Mouse (Mus musculus) erythroblast, embryonic 14.5 days (primary cell): ENCODE measurements at regions not wholly inside any gene's neighbourhood (a gene's known extent, or its start where the extent isn't known, plus 50 kb on each side); places are given as distances from the start of the nearest gene placed in this dataset.
"Not testable (repeated sequence)": the region's sequence is repeated elsewhere in the genome, so short reads cannot be mapped to it uniquely, and the experiment has no call there.

Source experiments
- H3K27me3 ChIP-seq: 2 replicates; pipeline ENCODE4 v1.6.1; 2012; ENCODE audit warnings: inconsistent platforms; ENCODE audit not compliant: control insufficient read depth
- H3K36me3 ChIP-seq: 2 replicates; pipeline ENCODE4 v1.6.1; 2012; ENCODE audit warnings: mild to moderate bottlenecking, inconsistent platforms; ENCODE audit not compliant: control insufficient read depth
- H3K4me1 ChIP-seq: 2 replicates; pipeline ENCODE4 v1.6.1; 2012; ENCODE audit warnings: inconsistent platforms; ENCODE audit not compliant: control insufficient read depth
- H3K4me3 ChIP-seq: replicated peaks from 2 replicates; pipeline ENCODE3; 2012; ENCODE audit warnings: moderate library complexity, mild to moderate bottlenecking, inconsistent platforms
- H3K9me3 ChIP-seq: 2 replicates; pipeline ENCODE4 v1.6.1; 2012; ENCODE audit warnings: low read length, inconsistent platforms, mixed read lengths; ENCODE audit not compliant: control insufficient read depth

DNA sequence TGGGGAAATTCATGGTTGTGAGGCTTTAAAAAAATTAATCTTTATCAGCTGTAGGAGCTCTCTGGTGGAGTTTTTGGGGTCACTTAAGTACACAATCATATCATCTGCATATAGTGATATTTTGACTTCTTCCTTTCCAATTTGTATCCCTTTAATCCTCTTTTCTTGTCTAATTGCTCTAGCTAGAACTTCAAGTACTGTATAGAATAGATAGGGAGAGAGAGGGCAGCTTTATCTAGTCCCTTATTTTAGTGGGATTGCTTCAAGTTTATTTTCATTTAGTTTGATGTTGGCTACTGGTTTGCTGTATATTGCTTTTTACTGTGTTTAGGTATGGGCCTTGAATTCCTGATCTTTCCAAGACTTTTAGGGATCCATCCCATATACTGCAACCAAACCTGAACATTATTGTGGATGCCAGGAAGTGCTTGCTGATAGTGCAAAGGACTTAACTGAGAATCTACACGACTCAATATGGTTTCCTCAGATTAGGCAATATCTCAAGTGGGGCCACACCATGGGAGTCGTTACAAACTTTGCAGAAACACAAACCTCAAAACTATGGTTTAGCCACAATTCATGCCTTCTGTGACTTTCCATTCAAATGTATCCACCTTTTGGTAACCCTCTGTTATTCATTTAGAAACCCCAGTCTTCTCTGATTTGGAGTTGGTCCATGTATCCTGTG is 585.6 kb upstream of the Olfr1507 start:
- not testable (repeated sequence) for H3K36me3 ChIP-seq, H3K4me3 ChIP-seq, H3K9me3 ChIP-seq, H3K27me3 ChIP-seq
- H3K4me1 ChIP-seq = peaks cover 12% of the 10 kb centered on the region

DNA sequence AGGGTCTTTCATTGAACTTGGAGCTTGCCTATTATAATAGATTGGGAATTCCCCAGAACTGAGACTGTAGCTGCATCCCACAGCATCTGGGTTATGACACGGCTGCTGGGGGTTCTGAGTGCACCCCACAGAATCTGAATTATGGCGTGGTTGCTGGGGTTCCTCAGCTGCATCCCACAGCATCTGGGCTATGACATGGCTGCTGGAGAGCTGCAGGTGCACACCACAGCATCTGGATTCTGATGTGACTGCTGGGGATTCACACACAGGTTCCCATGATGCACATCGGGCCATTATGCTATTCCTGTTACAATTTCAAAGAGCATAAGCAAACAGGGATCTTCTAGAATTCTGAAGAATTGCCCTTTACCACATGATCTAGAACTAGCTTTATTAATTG is 585.0 kb upstream of the Olfr1507 start:
- not testable (repeated sequence) for H3K27me3 ChIP-seq, H3K4me3 ChIP-seq, H3K36me3 ChIP-seq

DNA sequence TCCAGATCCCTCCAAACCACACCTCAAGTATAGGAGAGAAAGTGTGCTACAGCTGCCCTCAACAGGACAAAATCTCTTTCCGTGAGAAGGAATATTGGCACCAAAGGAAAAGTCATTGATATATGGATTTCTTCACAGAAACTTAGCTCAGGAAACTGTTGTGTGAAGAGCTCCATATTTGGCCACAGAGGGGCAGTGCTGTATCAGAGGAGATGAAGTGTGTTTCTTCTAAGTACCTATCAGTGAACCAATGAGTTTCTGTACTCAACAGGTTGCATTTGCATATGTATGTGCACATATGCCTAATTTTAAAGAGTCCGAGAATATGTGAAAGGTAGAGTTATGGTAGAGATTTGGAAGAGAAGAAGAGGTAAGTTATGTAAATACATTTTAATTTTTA is 580.4 kb upstream of the Olfr1507 start:
- not testable (repeated sequence) for H3K36me3 ChIP-seq, H3K9me3 ChIP-seq, H3K27me3 ChIP-seq, H3K4me3 ChIP-seq
- peaks cover 11% of the 10 kb centered on the region for H3K4me1 ChIP-seq

More for the DNA sequence above, 585.0 kb upstream of the Olfr1507 start:
- H3K9me3 ChIP-seq = not testable (repeated sequence)
- peaks cover 12% of the 10 kb centered on the region for H3K4me1 ChIP-seq

DNA sequence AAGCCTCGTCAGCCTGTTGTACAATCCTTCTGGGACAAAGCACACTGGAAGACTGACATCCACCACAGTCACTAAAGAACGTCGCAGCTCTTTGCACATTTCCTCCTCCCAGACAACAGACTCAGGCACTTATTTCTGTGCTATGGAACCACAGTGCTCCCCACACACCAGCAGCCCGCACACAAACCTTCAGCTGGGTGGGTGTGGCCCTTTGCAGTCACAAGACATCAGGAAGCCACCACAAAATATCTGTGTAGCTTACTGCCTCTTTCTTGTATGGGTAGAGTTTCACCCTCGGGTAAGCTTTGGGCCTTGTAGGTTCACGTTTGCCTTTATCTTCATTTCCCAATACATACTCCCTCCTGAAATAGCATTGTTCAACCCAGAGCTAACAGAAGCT is 577.6 kb upstream of the Olfr1507 start:
- not testable (repeated sequence) for H3K4me1 ChIP-seq, H3K4me3 ChIP-seq, H3K9me3 ChIP-seq, H3K36me3 ChIP-seq, H3K27me3 ChIP-seq

DNA sequence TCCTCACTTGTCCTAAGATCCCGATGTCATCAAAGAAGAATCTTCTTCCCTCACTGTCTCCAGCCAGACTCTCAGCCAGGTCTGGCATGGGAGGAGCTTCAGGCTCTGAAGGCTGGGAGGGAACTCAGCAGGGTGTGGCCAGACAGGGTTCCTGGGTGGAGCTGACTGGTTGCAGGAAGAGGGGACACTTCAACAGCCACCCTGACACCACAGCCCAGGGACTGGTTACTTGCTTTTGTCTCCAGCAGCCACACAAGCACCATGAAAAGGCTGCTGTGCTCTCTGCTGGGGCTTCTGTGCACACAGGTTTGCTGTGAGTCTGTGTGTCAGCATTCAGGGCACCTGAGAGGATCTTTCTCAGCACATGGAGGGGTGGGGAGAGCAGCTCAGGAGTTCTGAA is 577.0 kb upstream of the Olfr1507 start:
- not testable (repeated sequence) for H3K4me1 ChIP-seq, H3K36me3 ChIP-seq, H3K9me3 ChIP-seq, H3K27me3 ChIP-seq, H3K4me3 ChIP-seq

DNA sequence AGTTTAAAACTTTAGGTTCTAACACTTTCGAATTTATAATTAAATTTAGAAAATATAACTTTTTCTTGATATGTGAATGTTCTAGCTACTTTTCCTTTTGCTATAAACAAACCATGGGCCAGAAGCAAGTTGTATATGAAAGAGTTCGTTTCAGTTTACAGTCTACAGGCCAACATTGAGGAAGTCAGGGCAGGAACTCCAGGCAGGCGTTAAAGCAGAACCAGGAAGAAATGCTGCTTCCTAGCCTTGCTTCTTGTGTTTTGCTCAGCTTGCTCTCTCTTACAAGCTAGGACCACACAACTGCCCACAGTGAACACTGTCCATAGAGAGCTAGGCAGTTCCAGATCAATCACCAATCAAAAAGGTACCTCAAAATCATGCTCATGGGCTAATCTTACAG is 558.9 kb upstream of the Olfr1507 start:
- not testable (repeated sequence) for H3K9me3 ChIP-seq, H3K4me3 ChIP-seq, H3K4me1 ChIP-seq, H3K27me3 ChIP-seq, H3K36me3 ChIP-seq

DNA sequence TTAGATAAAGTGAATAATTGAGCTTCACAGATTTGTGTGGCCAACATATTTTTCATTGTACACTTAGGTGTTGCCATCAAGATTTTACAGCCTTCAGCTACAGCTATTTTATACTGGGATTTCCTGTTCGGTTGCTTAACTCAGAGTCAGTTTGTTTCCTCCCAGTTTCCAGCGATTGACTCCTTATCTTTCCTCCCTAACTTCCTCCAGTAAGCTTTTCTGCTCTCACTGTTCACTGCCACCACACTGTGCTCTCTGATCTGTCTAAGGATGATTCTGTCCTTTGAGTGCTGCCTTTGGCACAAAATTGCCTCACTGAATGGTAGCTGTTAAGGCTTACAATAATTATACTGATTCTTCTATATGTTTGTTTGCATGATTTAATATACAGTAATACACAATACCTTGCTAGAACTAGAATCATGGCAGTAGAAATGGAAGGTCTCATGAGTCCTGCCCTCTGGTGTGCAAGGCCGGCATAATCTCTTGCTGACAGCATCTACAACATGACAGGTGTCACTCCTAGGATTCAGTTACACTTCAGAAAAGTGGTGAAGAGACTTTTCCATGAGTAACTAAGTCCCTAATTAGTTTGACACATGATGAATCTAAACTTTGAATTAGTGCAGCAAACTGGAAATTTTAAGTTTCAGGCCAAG is 558.0 kb upstream of the Olfr1507 start:
- not testable (repeated sequence) for H3K27me3 ChIP-seq, H3K4me3 ChIP-seq, H3K9me3 ChIP-seq

DNA sequence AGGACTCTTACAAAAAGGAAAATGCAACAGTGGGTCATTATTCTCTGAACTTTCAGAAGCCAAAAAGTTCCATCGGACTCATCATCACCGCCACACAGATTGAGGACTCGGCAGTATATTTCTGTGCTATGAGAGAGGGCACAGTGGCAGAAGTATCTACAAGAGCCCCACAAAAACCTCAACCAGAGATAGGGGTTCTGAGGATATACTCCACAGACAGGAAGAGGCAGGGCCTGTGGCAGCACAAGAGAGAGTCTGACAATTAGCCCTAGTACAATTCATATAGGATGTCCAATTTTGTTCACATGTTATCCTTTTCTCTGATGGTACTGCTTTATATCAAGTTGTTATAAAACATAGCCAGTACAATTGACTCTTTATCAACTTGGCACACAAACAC is 552.1 kb upstream of the Olfr1507 start:
- H3K4me3 ChIP-seq, H3K9me3 ChIP-seq, H3K4me1 ChIP-seq, H3K27me3 ChIP-seq, H3K36me3 ChIP-seq: not testable (repeated sequence)

More for the DNA sequence above, 558.0 kb upstream of the Olfr1507 start:
- H3K36me3 ChIP-seq, H3K4me1 ChIP-seq: not testable (repeated sequence)

DNA sequence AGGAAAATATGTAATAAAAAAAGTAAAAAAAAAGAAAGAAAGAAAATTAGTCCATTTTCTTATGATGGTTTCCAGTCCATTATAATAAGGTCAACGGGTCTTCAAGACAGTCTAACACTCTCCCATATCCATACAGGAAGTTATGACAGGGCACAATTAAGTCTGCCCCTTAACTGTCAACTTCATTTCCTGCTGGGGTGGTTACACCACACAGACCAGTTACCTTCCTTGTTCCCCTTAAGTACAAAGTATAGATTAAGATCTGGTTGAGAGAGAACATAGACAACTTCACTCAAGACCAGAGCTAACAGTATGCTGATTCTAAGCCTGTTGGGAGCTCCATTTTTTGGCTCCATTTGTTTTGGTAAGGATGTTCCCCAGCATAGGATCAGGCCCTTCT is 551.4 kb upstream of the Olfr1507 start:
- not testable (repeated sequence) for H3K27me3 ChIP-seq, H3K4me3 ChIP-seq, H3K4me1 ChIP-seq, H3K9me3 ChIP-seq, H3K36me3 ChIP-seq

DNA sequence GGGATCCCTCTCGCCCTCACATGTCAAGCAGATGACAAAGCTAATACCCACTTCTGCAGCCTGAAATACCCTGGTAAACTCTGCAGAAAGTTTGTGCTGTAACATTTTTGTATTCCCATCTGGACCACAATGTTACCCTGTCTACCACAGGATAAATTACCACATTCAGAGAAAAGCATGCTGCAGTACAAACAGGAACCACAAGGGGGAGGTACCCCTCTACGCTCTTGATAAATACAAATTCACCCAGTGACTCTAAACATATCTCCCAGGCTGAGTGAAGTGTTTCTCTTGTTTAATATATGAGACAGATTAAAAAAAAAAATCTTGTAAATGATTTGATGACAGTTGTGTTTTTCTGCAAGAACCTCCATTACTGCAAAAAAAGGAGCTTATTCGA is 549.8 kb upstream of the Olfr1507 start:
- H3K4me1 ChIP-seq, H3K36me3 ChIP-seq, H3K27me3 ChIP-seq, H3K4me3 ChIP-seq, H3K9me3 ChIP-seq: not testable (repeated sequence)

DNA sequence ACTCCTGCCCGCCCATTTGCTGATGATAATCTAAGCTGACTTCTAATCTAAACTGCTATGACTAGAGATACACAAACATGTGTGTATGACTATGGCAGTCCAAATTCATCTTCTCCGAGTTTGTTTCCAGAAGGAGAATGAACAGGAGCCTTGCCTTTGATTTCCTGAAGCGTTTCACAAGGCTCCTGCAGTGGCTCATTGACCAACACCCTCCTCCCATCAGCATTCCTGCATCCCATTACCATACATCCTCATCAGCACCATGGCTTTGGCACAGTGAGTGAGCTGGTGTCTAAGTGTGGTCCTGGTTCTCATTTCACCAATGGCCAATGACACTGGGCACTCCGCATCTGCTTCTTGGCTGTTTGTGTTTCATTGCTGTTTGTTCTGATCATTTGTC is 548.6 kb upstream of the Olfr1507 start:
- H3K27me3 ChIP-seq, H3K9me3 ChIP-seq, H3K4me1 ChIP-seq, H3K4me3 ChIP-seq, H3K36me3 ChIP-seq: not testable (repeated sequence)

DNA sequence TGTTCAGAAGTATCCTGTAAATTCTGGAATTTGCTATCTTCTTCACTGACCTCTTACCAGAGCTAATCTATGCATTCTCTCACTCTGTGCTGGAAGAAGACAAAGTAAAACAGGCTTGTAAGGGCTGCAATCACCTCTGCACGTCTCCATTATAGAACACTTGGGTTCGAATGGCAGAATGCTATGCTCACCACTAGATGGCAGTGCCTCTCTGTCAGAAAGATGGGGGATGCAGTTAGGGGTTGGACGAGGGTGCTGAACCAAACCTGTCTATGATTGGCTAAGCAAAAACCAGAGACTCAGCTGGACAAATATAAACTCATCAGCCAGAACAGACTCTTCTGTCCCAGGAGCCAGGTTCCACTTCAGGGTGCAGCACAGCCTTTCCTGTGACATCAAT is 546.5 kb upstream of the Olfr1507 start:
- not testable (repeated sequence) for H3K27me3 ChIP-seq, H3K9me3 ChIP-seq, H3K4me3 ChIP-seq, H3K4me1 ChIP-seq, H3K36me3 ChIP-seq

DNA sequence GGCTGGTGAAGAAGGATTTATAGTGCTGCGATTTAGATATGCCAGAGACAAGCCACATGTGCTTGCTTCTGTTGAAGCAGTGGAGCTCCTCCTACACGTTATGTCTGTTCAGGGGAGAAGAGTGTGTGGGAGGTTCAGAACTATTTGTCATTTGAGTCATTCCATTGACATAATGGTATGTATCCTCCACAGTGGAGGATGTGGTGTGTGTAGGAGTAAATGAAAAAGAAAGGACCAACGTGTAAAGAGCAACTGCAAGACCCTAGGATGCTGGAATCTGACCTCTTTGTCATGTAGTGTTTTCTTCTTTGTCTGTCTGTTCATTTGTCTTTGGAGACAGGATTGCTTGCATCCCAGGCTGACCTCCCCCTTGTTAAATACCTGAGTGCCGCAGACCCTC is 543.9 kb upstream of the Olfr1507 start:
- H3K4me3 ChIP-seq, H3K36me3 ChIP-seq, H3K9me3 ChIP-seq, H3K4me1 ChIP-seq, H3K27me3 ChIP-seq: not testable (repeated sequence)

DNA sequence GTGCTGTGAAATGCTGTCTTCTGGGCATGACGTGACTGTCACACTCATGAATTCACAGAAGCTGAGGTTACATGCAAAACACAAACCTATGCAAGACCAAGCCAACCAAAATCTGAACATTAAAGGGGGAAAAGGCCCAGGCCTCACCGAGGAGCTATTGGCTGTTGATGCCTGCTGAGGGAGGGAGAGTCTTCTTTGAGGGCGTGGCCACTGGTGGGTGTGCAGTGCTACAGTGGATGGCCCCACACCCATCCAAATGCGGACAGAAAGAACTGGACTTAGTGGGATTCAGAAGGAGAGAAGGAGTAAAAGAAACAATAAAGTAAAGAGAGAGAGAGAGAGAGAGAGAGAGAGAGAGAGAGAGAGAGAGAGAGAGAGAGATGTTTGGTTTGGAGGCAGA is 539.4 kb upstream of the Olfr1507 start:
- H3K4me3 ChIP-seq, H3K27me3 ChIP-seq, H3K4me1 ChIP-seq, H3K36me3 ChIP-seq, H3K9me3 ChIP-seq: not testable (repeated sequence)

DNA sequence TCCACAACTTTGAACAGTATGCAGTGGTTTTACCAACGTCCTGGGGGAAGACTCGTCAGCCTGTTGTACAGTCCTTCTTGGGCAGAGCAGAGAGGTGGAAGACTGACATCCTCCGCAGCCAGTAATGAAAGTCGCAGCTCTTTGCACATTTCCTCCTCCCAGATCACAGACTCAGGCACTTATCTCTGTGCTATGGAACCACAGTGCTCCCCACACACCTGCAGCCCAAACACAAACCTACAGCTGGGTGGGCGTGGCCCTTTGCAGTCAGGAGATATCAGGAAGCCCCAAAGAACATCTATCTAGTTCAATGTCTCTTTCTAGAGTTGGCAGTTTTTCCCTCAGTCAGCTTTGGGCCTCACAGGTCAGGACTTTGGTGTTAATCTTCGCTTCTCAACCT is 537.7 kb upstream of the Olfr1507 start:
- H3K9me3 ChIP-seq, H3K27me3 ChIP-seq, H3K4me3 ChIP-seq, H3K4me1 ChIP-seq, H3K36me3 ChIP-seq: not testable (repeated sequence)
